Mouse (Mus musculus) lung, embryonic 14.5 days (tissue): ENCODE measurements around the gene Papola. TPM values are rescaled to one million over a fixed set of nuclear protein-coding genes. Genes with fewer than 3 reads are reported as not detected.

ENCODE experiments used
- ATAC-seq: fragments of 200-750 bp; cut with Nextera tagmentation; 2 replicates; pipeline ENCODE4 v1.8.0; 2017; ENCODE audit warnings: mild to moderate bottlenecking, moderate TSS enrichment, moderate library complexity; ENCODE audit not compliant: insufficient read depth
- DNase-seq: peaks from one replicate; pipeline ENCODE4 v3.0.0-alpha.2; 2015
- H3K27ac ChIP-seq: fragments of 300-500 bp; sonication (generic); 2 replicates; pipeline ENCODE4 v1.5.1; 2014; ENCODE audit warnings: low read depth, mild to moderate bottlenecking, moderate library complexity
- H3K27me3 ChIP-seq: fragments of 300-500 bp; sonication (generic); 2 replicates; pipeline ENCODE4 v1.6.1; 2014; ENCODE audit warnings: low read length, control low read depth; ENCODE audit not compliant: insufficient read depth
- H3K36me3 ChIP-seq: fragments of 300-500 bp; sonication (generic); 2 replicates; pipeline ENCODE4 v1.6.1; 2014; ENCODE audit warnings: control low read depth; ENCODE audit not compliant: insufficient read depth
- H3K4me1 ChIP-seq: fragments of 300-500 bp; sonication (generic); 2 replicates; pipeline ENCODE4 v1.6.1; 2014; ENCODE audit warnings: antibody characterized with exemption, control low read depth; ENCODE audit not compliant: insufficient read depth
- H3K4me2 ChIP-seq: fragments of 300-500 bp; sonication (generic); 2 replicates; pipeline ENCODE4 v1.6.1; 2014; ENCODE audit warnings: mild to moderate bottlenecking
- H3K4me3 ChIP-seq: fragments of 300-500 bp; sonication (generic); 2 replicates; pipeline ENCODE4 v1.5.1; 2014; ENCODE audit warnings: low read depth, low read length
- H3K9ac ChIP-seq: fragments of 300-500 bp; sonication (generic); 2 replicates; pipeline ENCODE4 v1.6.1; 2014
- H3K9me3 ChIP-seq: fragments of 300-500 bp; sonication (generic); 2 replicates; pipeline ENCODE4 v1.6.1; 2016; ENCODE audit warnings: low read depth, low read length, control low read depth
- CTCF ChIP-seq: IDR thresholded peaks from 2 replicates; pipeline ENCODE4 v1.5.1; 2016; ENCODE audit warnings: antibody characterized with exemption, low read depth
- WGBS: fragments of 180-500 bp; shearing (Covaris S2); extraction: QIAGEN DNeasy Blood & Tissue Kit; methylation state at CpG from one replicate; pipeline ENCODE4 v1.1.7; 2014; 5-methylcytosine and 5-hydroxymethylcytosine counted together
- polyA plus RNA-seq: library from polyadenylated mRNA; unstranded; fragments of >200 nt; fragmentation: Nextera tagmentation; extraction: Ambion mirVana; gene quantifications from 2 replicates; pipeline ENCODE4 v1.2.1, GENCODE M21; 2014

The Papola gene
- polyA plus RNA-seq, 1 experiment from 2014 or later, result 181 TPM

GRCm38 (mm10) chr12:105862072-105862471, 77.6 kb downstream of the Papola start:
- Histone ChIP-seq H3K9me3 (no peaks in the 10 kb centered on the region), H3K9ac (no peak overlapping the region), H3K4me3 (no peak overlapping the region), H3K27ac (no peak overlapping the region), H3K4me1 (no peaks in the 10 kb centered on the region), H3K36me3 (no peaks in the 10 kb centered on the region), H3K27me3 (no peaks in the 10 kb centered on the region), H3K4me2 (no peak overlapping the region)
- TF ChIP-seq CTCF, result no peak
- DNase-seq (no peak), ATAC-seq (no peak)
- WGBS, result 74% methylated on average over 6 of the region's 6 CpGs

- Histone ChIP-seq H3K9ac (no peak overlapping the region), H3K27ac (no peak overlapping the region), H3K9me3 (no peaks in the 10 kb centered on the region), H3K4me1 (no peaks in the 10 kb centered on the region), H3K27me3 (no peaks in the 10 kb centered on the region), H3K4me2 (no peak overlapping the region), H3K4me3 (no peak overlapping the region), H3K36me3 (no peaks in the 10 kb centered on the region)
- DNase-seq (peak; percentile 31), ATAC-seq (no peak; the same call in 1 of the 2 replicates)
- no peak for TF ChIP-seq CTCF
- WGBS, result 68% methylated on average over 22 of the region's 22 CpGs
Observed at GRCm38 (mm10) chr12:105862607-105863006, 78.1 kb downstream of the Papola start.

- DNase-seq (no peak), ATAC-seq (no peak)
- Histone ChIP-seq H3K4me2 (no peak overlapping the region), H3K27me3 (no peaks in the 10 kb centered on the region), H3K4me1 (no peaks in the 10 kb centered on the region), H3K27ac (no peak overlapping the region), H3K36me3 (no peaks in the 10 kb centered on the region), H3K4me3 (no peak overlapping the region), H3K9me3 (no peaks in the 10 kb centered on the region), H3K9ac (no peak overlapping the region)
- WGBS, result 85% methylated on average over 11 of the region's 11 CpGs
- TF ChIP-seq CTCF, result no peak
Observed at GRCm38 (mm10) chr12:105863436-105863835, 78.9 kb downstream of the Papola start.

- 78% methylated on average over 2 of the region's 2 CpGs for WGBS
- DNase-seq, result no peak
- TF ChIP-seq CTCF, result no peak
Observed at GRCm38 (mm10) chr12:105867646-105868045, 83.2 kb downstream of the Papola start.

GRCm38 (mm10) chr12:105869242-105869641, 84.7 kb downstream of the Papola start:
- Histone ChIP-seq H3K4me1 (no peaks in the 10 kb centered on the region), H3K9ac (no peak overlapping the region), H3K4me2 (no peak overlapping the region), H3K4me3 (no peak overlapping the region), H3K27me3 (no peaks in the 10 kb centered on the region), H3K36me3 (no peaks in the 10 kb centered on the region), H3K9me3 (no peaks in the 10 kb centered on the region), H3K27ac (no peak overlapping the region)
- WGBS, result 25% methylated on average over 6 of the region's 6 CpGs
- no peak for TF ChIP-seq CTCF
- no peak for DNase-seq
- ATAC-seq, result no peak

More at GRCm38 (mm10) chr12:105867646-105868045, 83.2 kb downstream of the Papola start:
- H3K27ac ChIP-seq, result no peak overlapping the region
- H3K4me3 ChIP-seq, result no peak overlapping the region
- no peaks in the 10 kb centered on the region for H3K4me1 ChIP-seq
- no peak overlapping the region for H3K4me2 ChIP-seq
- no peaks in the 10 kb centered on the region for H3K36me3 ChIP-seq
- ATAC-seq, result no peak
- no peak overlapping the region for H3K9ac ChIP-seq
- no peaks in the 10 kb centered on the region for H3K27me3 ChIP-seq
- no peaks in the 10 kb centered on the region for H3K9me3 ChIP-seq

- H3K4me1 ChIP-seq, result no peaks in the 10 kb centered on the region
- no peak overlapping the region for H3K27ac ChIP-seq
- ATAC-seq (no peak), DNase-seq (no peak)
- no peaks in the 10 kb centered on the region for H3K36me3 ChIP-seq
- no peak overlapping the region for H3K4me2 ChIP-seq
- no peak overlapping the region for H3K9ac ChIP-seq
- no peak for TF ChIP-seq CTCF
- 26% methylated on average over 14 of the region's 14 CpGs for WGBS
- H3K9me3 ChIP-seq, result no peaks in the 10 kb centered on the region
- no peak overlapping the region for H3K4me3 ChIP-seq
- H3K27me3 ChIP-seq, result peaks cover 3% of the 10 kb centered on the region; the same call in 1 of the 2 replicates
Observed at GRCm38 (mm10) chr12:105869696-105870095, 85.2 kb downstream of the Papola start.

- Histone ChIP-seq H3K4me3 (no peak overlapping the region), H3K9me3 (no peaks in the 10 kb centered on the region), H3K36me3 (no peaks in the 10 kb centered on the region), H3K27me3 (peaks cover 3% of the 10 kb centered on the region; the same call in 1 of the 2 replicates), H3K27ac (no peak overlapping the region), H3K9ac (no peak overlapping the region), H3K4me2 (no peak overlapping the region), H3K4me1 (no peaks in the 10 kb centered on the region)
- ATAC-seq (no peak), DNase-seq (peak; percentile 19)
- peak; percentile 46 for TF ChIP-seq CTCF
- WGBS, result 51% methylated on average over 2 of the region's 2 CpGs
Observed at GRCm38 (mm10) chr12:105873283-105873682, 88.8 kb downstream of the Papola start.

GRCm38 (mm10) chr12:105875112-105875511, 90.6 kb downstream of the Papola start:
- H3K4me2 ChIP-seq, result no peak overlapping the region

More at GRCm38 (mm10) chr12:105875112-105875511, 90.6 kb downstream of the Papola start:
- Histone ChIP-seq H3K4me3 (no peak overlapping the region), H3K4me1 (no peaks in the 10 kb centered on the region), H3K9me3 (peaks cover 6% of the 10 kb centered on the region; the same call in 1 of the 2 replicates), H3K9ac (no peak overlapping the region), H3K36me3 (no peaks in the 10 kb centered on the region), H3K27ac (no peak overlapping the region), H3K27me3 (peaks cover 3% of the 10 kb centered on the region; the same call in 1 of the 2 replicates)
- 9% methylated on average over 17 of the region's 17 CpGs for WGBS
- DNase-seq (no peak), ATAC-seq (no peak)
- no peak for TF ChIP-seq CTCF
